Mouse (Mus musculus) liver, embryonic 15.5 days (tissue): ENCODE results near the gene Tex48. TPM values are rescaled to one million over a fixed set of nuclear protein-coding genes. Genes with fewer than 3 reads are reported as not detected.

Experiments used
- ATAC-seq: fragments of 200-750 bp; cut with Nextera tagmentation; 2 replicates; pipeline ENCODE4 v1.8.0; 2017; ENCODE audit warnings: moderate number of reproducible peaks, mild to moderate bottlenecking, moderate library complexity; ENCODE audit not compliant: insufficient read depth
- H3K27ac ChIP-seq: fragments of 300-500 bp; sonication (generic); replicated peaks from 2 replicates; pipeline ENCODE4 v1.5.1; 2015; ENCODE audit warnings: mild to moderate bottlenecking, inconsistent platforms
- H3K27me3 ChIP-seq: fragments of 300-500 bp; sonication (generic); 2 replicates; pipeline ENCODE4 v1.6.1; 2015; ENCODE audit warnings: mild to moderate bottlenecking, inconsistent platforms
- H3K36me3 ChIP-seq: fragments of 300-500 bp; sonication (generic); replicated peaks from 2 replicates; pipeline ENCODE4 v1.6.1; 2015; ENCODE audit warnings: moderate library complexity, mild to moderate bottlenecking, inconsistent platforms
- H3K4me1 ChIP-seq: fragments of 300-500 bp; sonication (generic); replicated peaks from 2 replicates; pipeline ENCODE4 v1.6.1; 2015; ENCODE audit warnings: inconsistent platforms
- H3K4me2 ChIP-seq: fragments of 300-500 bp; sonication (generic); 2 replicates; pipeline ENCODE4 v1.6.1; 2015; ENCODE audit warnings: moderate library complexity, mild to moderate bottlenecking, inconsistent platforms
- H3K4me3 ChIP-seq: fragments of 300-500 bp; sonication (generic); replicated peaks from 2 replicates; pipeline ENCODE4 v1.5.1; 2015; ENCODE audit warnings: mild to moderate bottlenecking, inconsistent platforms
- H3K9ac ChIP-seq: fragments of 300-500 bp; sonication (generic); 2 replicates; pipeline ENCODE4 v1.6.1; 2015; ENCODE audit warnings: moderate library complexity, mild to moderate bottlenecking, inconsistent platforms
- H3K9me3 ChIP-seq: fragments of 300-500 bp; sonication (generic); replicated peaks from 2 replicates; pipeline ENCODE4 v1.6.1; 2016; ENCODE audit warnings: inconsistent platforms
- WGBS: fragments of 180-500 bp; shearing (Covaris S2); methylation state at CpG from one replicate; pipeline ENCODE4 v1.1.7; 2015; ENCODE audit warnings: mixed read lengths; ENCODE audit not compliant: insufficient replicate concordance; 5-methylcytosine and 5-hydroxymethylcytosine counted together
- polyA plus RNA-seq: library from polyadenylated mRNA; unstranded; fragments of >200 nt; fragmentation: Nextera tagmentation; extraction: Ambion mirVana; gene quantifications from 2 replicates; pipeline ENCODE4 v1.2.1, GENCODE M21; 2015

Tex48 gene
- polyA plus RNA-seq, 1 experiment from 2014 or later: not detected

DNA sequence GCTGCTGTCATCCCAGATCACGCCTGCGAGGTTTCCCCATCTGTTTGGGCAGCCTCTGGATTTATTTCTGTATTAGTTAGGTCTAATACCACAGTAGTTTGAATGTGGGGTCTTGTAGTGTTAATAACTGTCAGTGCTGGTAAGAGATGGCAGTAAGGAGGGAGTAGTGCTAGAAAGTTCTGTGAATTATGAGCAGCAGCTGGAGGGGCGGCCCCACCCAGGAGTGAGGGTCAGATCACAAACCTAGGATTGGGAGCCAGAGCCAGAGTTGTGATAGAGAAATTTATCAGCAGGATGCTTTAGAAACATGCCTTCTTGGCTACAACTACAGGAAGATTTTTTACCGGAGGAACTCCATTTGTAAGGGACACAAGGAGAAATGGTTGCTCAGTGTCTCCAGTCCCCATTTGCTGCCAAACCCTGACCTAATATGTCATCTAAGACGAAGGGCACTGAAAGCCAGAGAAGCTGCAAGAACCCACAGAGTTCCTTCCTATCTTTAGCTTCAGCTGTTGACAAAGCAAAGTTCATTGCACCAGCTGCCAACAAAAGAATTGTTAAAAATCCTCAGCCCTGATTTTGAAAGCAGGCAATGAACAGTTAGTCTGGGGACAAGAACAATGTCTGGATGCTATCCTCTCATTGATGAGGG, 27.6 kb downstream of the Tex48 start:
- no peaks in the 10 kb centered on the region for H3K4me1 ChIP-seq
- H3K9ac ChIP-seq: no peak overlapping the region
- H3K27me3 ChIP-seq: no peaks in the 10 kb centered on the region
- ATAC-seq: no peak
- H3K27ac ChIP-seq: no peak overlapping the region
- H3K4me2 ChIP-seq: no peak overlapping the region
- H3K9me3 ChIP-seq: no peaks in the 10 kb centered on the region
- H3K4me3 ChIP-seq: no peak overlapping the region
- WGBS: 58% methylated on average over 5 of the region's 5 CpGs
- no peaks in the 10 kb centered on the region for H3K36me3 ChIP-seq

DNA sequence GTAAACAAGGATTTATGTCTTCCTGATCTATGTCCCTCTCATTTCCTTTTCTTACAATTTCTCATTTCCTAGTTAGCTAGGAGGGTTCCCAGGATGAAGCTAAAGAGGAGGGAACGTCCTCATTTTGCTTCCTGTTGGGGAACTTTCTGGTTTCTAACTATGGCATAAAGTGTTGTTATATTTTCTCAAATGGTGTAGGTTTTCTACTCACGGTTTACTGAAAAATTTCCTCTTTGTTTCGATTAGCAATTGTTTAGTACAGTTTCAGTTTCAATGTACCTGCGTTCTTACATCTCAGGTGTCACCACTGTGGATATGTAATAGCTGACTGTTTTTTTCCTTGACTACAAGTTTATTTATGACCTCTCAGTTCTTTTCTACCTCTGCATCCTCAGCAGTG, 31.7 kb downstream of the Tex48 start:
- Histone ChIP-seq H3K9ac (no peak overlapping the region), H3K4me3 (no peak overlapping the region), H3K4me1 (no peaks in the 10 kb centered on the region), H3K27ac (no peak overlapping the region), H3K9me3 (no peaks in the 10 kb centered on the region), H3K4me2 (no peak overlapping the region), H3K36me3 (no peaks in the 10 kb centered on the region), H3K27me3 (no peaks in the 10 kb centered on the region)
- WGBS: 45% methylated on average over 4 of the region's 4 CpGs
- no peak for ATAC-seq

DNA sequence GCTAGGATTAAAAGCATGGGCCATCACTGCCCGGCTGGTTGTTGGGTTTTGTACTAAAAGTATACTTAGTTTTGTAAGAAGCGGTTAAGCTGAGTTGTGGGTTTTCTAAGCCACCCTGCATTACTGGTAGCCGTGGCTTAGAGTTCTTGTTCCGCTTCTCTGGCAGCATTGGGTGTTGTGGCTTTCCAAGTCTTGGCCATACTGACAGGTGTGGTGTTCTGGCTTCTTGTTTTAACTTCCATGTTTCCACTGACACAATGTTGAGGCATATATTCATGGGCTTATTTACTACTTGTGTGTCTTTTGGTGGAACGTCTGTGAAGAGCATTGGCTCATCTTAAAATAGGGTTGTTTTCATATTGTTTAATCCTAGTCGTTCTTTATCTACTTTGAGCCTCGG, 32.2 kb downstream of the Tex48 start:
- H3K9ac ChIP-seq: no peak overlapping the region
- 38% methylated on average over 7 of the region's 7 CpGs for WGBS
- H3K27ac ChIP-seq: no peak overlapping the region
- H3K4me2 ChIP-seq: no peak overlapping the region
- H3K9me3 ChIP-seq: no peaks in the 10 kb centered on the region
- no peaks in the 10 kb centered on the region for H3K36me3 ChIP-seq
- H3K4me3 ChIP-seq: no peak overlapping the region
- no peaks in the 10 kb centered on the region for H3K27me3 ChIP-seq
- no peak for ATAC-seq
- H3K4me1 ChIP-seq: no peaks in the 10 kb centered on the region

DNA sequence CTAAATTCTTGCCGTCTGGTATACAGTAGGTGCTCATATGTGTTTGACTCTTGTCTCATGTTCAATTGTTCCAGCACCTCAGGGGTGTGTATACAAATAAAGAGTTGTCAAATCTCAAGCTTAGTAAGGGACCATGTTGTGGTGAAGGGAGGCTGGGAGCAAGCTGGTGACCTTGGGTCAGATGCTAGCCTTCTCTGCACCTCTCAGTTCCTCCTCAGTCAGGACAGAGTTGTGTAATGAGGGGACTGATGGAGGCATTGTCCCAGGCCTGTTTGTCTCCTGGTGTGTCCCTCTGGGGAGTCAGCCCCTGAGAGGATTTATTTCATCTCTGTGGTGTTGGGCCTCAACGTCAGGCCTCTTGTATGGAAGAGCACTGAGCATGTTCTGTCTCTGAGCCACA, 36.0 kb downstream of the Tex48 start:
- 56% methylated on average over 2 of the region's 2 CpGs for WGBS

DNA sequence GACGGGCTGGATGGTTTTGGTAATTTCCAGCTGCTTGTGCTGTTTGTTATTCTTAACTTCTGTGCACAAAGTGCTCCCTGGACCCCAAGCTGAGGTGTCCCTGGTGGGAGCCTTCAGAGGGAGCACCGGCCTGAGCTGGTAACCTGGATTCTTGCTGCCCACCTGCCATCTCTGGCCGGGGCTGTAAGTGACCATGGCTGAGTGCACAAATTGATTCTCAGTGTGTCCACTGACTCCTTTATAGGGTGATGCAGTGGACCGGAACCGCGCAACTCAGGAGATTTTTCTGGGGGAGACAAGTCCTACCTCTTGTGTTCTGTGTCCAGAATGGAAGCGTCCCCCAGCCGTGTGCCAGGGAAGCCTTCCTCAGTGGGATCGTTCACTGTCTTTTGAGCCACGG, 37.0 kb downstream of the Tex48 start:
- Histone ChIP-seq H3K9ac (no peak overlapping the region), H3K36me3 (no peaks in the 10 kb centered on the region), H3K4me3 (no peak overlapping the region), H3K9me3 (no peaks in the 10 kb centered on the region), H3K27me3 (no peaks in the 10 kb centered on the region), H3K4me2 (no peak overlapping the region), H3K27ac (no peak overlapping the region), H3K4me1 (no peaks in the 10 kb centered on the region)
- 75% methylated on average over 10 of the region's 10 CpGs for WGBS
- no peak for ATAC-seq

More for the DNA sequence above, 36.0 kb downstream of the Tex48 start:
- ATAC-seq: no peak
- H3K4me1 ChIP-seq: no peaks in the 10 kb centered on the region
- no peak overlapping the region for H3K27ac ChIP-seq
- H3K4me3 ChIP-seq: no peak overlapping the region
- H3K9me3 ChIP-seq: no peaks in the 10 kb centered on the region
- H3K9ac ChIP-seq: no peak overlapping the region
- no peak overlapping the region for H3K4me2 ChIP-seq
- no peaks in the 10 kb centered on the region for H3K27me3 ChIP-seq
- H3K36me3 ChIP-seq: no peaks in the 10 kb centered on the region

DNA sequence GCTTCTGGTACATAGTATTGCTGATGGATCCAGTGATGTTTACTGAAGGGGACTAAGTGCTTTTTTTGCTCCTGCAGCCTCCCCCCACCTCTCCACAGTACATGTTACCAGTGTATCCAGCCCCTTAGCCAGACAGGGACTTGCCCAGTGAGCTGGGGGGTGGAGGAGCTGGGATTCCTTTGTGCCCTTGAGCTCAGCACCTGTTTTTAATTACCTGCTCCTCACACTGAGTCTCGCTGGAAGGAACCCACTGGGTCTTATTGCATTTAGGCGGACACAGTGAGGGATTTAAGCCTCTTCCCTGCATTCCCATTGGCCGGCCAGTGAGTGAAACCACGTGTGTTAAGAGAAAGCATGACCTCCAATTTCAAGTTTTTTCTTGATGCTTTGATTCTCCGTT, 39.6 kb downstream of the Tex48 start:
- Histone ChIP-seq H3K4me2 (no peak overlapping the region), H3K4me1 (no peaks in the 10 kb centered on the region), H3K27me3 (no peaks in the 10 kb centered on the region), H3K9ac (no peak overlapping the region), H3K36me3 (peaks cover 4% of the 10 kb centered on the region; the same call in 1 of the 2 replicates), H3K9me3 (no peaks in the 10 kb centered on the region), H3K4me3 (no peak overlapping the region), H3K27ac (no peak overlapping the region)
- ATAC-seq: no peak
- 67% methylated on average over 5 of the region's 5 CpGs for WGBS

DNA sequence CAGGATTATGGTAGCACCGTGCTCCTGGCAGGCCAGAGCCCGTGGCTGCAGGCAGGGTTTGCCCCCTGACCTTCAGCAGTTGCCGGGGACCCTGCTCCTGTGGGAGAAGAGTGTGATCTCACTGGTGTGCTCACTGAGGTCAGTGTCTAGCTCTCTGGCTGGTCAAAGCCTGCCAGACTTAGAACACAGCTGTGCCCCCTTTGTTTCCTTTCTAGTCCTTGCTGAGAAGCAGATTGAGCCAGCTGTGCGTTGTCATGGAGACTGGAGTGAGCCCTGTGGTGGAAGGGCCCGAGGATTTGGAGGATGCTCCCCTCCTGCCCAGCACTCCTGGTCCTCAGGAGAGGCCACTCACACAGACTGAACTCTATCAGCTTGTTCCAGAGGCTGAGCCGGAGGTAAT, 42.1 kb downstream of the Tex48 start:
- WGBS: 68% methylated on average over 6 of the region's 6 CpGs
- Histone ChIP-seq H3K4me3 (no peak overlapping the region), H3K27ac (no peak overlapping the region), H3K4me2 (no peak overlapping the region), H3K9ac (no peak overlapping the region), H3K4me1 (no peaks in the 10 kb centered on the region), H3K27me3 (no peaks in the 10 kb centered on the region), H3K9me3 (no peaks in the 10 kb centered on the region), H3K36me3 (peaks cover 9% of the 10 kb centered on the region; the same call in 1 of the 2 replicates)
- ATAC-seq: no peak

DNA sequence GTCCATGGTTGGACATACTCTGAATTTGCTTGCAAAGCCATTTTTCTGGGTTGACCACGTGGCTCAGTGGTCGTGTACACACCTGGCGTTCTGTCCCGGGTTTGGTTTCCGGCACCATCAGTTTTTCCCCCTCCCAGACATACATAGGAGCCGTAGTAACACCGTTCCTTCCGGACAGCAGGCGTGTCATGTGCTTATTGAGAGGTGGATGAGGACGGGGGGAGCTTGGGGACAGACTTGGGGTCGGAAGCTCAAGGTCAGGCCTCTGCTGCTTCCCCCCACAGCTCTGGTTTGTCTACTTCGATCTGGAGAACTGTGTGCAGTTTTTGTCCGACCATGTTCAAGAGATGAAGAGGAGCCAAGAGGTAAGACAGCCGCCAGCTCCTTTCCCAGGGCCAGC, 42.6 kb downstream of the Tex48 start:
- no peak for ATAC-seq
- Histone ChIP-seq H3K9ac (no peak overlapping the region), H3K4me2 (no peak overlapping the region), H3K4me1 (no peaks in the 10 kb centered on the region), H3K9me3 (no peaks in the 10 kb centered on the region), H3K4me3 (no peak overlapping the region), H3K27ac (no peak overlapping the region), H3K27me3 (no peaks in the 10 kb centered on the region), H3K36me3 (peaks cover 9% of the 10 kb centered on the region; the same call in 1 of the 2 replicates)
- 73% methylated on average over 14 of the region's 14 CpGs for WGBS

DNA sequence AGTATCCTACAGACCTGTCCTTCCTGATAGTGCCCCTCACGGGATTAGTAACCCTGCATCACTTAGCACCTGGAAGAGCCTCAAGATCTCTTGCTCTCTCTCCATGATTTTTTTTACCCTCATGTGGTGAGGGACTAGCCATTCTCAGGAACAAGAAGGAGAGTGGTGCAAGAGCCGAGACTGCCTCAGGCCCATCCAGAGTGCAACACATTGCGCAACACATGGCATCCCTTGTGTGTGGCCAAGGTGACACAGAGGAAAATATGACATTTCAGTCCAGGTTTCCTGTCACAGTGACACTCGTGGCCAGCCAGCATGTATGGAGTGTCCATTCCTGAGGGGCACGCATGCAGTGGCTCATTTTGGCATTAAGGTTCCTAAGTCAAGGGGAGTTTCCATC, 49.6 kb downstream of the Tex48 start:
- Histone ChIP-seq H3K4me2 (no peak overlapping the region), H3K27ac (no peak overlapping the region), H3K27me3 (no peaks in the 10 kb centered on the region), H3K9ac (no peak overlapping the region), H3K4me3 (no peak overlapping the region), H3K4me1 (no peaks in the 10 kb centered on the region), H3K9me3 (no peaks in the 10 kb centered on the region), H3K36me3 (peaks cover 18% of the 10 kb centered on the region)
- ATAC-seq: no peak
- 58% methylated on average over 5 of the region's 5 CpGs for WGBS

DNA sequence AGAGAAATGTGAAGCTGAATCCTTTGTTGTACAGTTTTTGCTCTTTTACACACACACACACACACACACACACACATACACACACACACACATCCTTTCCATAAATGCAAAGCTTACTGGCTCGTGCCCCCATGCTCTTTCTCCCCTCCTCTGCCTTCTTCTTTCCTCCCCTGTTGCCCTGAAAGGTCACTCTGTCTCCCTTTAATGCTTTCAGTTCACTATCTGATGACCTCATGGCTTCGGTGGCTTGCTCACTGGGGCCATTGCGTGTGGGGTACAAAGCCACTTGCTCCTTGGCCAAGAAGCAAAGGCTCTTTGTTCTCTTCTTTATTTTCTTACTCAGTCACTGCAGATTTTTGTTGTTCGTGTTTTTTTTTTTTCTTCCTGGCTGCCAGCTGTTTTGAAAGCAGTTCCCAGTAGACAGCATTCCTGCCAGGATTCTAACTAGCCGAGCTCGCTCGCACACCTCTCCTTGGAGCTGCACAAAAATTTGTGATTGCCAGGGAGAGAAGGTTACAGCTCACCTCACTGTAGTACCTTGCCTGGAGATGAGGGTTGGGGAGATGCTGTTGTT, 51.9 kb downstream of the Tex48 start:
- H3K4me2 ChIP-seq: no peak overlapping the region
- no peaks in the 10 kb centered on the region for H3K4me1 ChIP-seq
- no peak overlapping the region for H3K9ac ChIP-seq
- no peak for ATAC-seq
- H3K9me3 ChIP-seq: no peaks in the 10 kb centered on the region
- H3K36me3 ChIP-seq: peaks cover 13% of the 10 kb centered on the region; the same call in 1 of the 2 replicates
- no peak overlapping the region for H3K4me3 ChIP-seq
- no peaks in the 10 kb centered on the region for H3K27me3 ChIP-seq
- WGBS: 58% methylated on average over 7 of the region's 7 CpGs
- no peak overlapping the region for H3K27ac ChIP-seq

DNA sequence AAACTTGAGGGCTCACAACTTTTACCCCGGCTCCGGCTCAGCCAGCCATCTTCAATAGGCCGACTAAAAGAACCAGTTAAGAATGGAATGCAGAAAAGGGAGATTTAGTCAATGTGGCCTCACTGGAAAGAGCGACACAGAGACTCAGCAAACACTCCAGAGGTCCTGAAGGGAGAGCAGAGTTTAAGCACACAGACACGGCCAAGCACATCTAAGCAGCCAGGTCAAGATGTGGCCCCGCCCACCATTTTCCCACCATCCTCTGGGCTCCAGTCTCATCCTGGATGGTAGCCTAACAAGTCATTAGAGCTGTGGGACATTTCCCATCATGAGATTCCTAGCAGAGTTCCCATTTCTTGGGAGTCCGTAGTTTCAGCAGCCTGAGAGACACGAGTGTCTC, 52.9 kb downstream of the Tex48 start:
- H3K36me3 ChIP-seq: peaks cover 13% of the 10 kb centered on the region; the same call in 1 of the 2 replicates
- H3K27me3 ChIP-seq: no peaks in the 10 kb centered on the region
- H3K4me2 ChIP-seq: no peak overlapping the region
- no peak for ATAC-seq
- H3K4me1 ChIP-seq: no peaks in the 10 kb centered on the region
- H3K27ac ChIP-seq: no peak overlapping the region
- no peak overlapping the region for H3K9ac ChIP-seq
- H3K4me3 ChIP-seq: no peak overlapping the region
- 74% methylated on average over 8 of the region's 8 CpGs for WGBS
- H3K9me3 ChIP-seq: no peaks in the 10 kb centered on the region
